Mouse (Mus musculus) forebrain, embryonic 14.5 days (tissue): Measurements from ENCODE around the gene Carf. TPM values are rescaled to one million over a fixed set of nuclear protein-coding genes. Genes with fewer than 3 reads are reported as not detected.
"Not testable (repeated sequence)": the region's sequence is repeated elsewhere in the genome, so short reads cannot be mapped to it uniquely, and the experiment has no call there.

Experiments
- ATAC-seq: fragments of 200-750 bp; cut with Nextera tagmentation; 2 replicates; pipeline ENCODE4 v1.8.0; 2017; ENCODE audit warnings: mild to moderate bottlenecking, moderate library complexity
- DNase-seq: peaks from one replicate; pipeline ENCODE4 v3.0.0-alpha.2; 2015; ENCODE audit warnings: low spot score
- H3K27ac ChIP-seq: fragments of 300-500 bp; sonication (generic); 2 replicates; pipeline ENCODE4 v1.5.1; 2014; ENCODE audit warnings: low read depth, mild to moderate bottlenecking, control low read depth, low read length, moderate library complexity
- H3K27me3 ChIP-seq: fragments of 300-500 bp; sonication (generic); replicated peaks from 2 replicates; pipeline ENCODE4 v1.6.1; 2014; ENCODE audit warnings: low read length, control low read depth, mixed read lengths; ENCODE audit not compliant: control insufficient read depth, insufficient read depth
- H3K36me3 ChIP-seq: fragments of 300-500 bp; sonication (generic); 2 replicates; pipeline ENCODE4 v1.6.1; 2014; ENCODE audit warnings: low read length, control low read depth; ENCODE audit not compliant: control insufficient read depth, insufficient read depth
- H3K4me1 ChIP-seq: fragments of 300-500 bp; sonication (generic); 2 replicates; pipeline ENCODE4 v1.6.1; 2014; ENCODE audit warnings: antibody characterized with exemption, low read length, control low read depth; ENCODE audit not compliant: control insufficient read depth, insufficient read depth
- H3K4me2 ChIP-seq: fragments of 300-500 bp; sonication (generic); 2 replicates; pipeline ENCODE4 v1.6.1; 2014; ENCODE audit warnings: mild to moderate bottlenecking, control low read depth, low read length
- H3K4me3 ChIP-seq: fragments of 300-500 bp; sonication (generic); 2 replicates; pipeline ENCODE4 v1.5.1; 2014; ENCODE audit warnings: low read depth, low read length, control low read depth
- H3K9ac ChIP-seq: fragments of 300-500 bp; sonication (generic); 2 replicates; pipeline ENCODE4 v1.6.1; 2014; ENCODE audit warnings: mild to moderate bottlenecking, low read length, control low read depth, moderate library complexity
- H3K9me3 ChIP-seq: fragments of 300-500 bp; sonication (generic); replicated peaks from 2 replicates; pipeline ENCODE4 v1.6.1; 2016; ENCODE audit warnings: low read length, control low read depth, mixed read lengths; ENCODE audit not compliant: control insufficient read depth
- WGBS: fragments of 180-500 bp; shearing (Covaris S2); extraction: QIAGEN DNeasy Blood & Tissue Kit; methylation state at CpG from one replicate; pipeline ENCODE4 v1.1.7; 2014; 5-methylcytosine and 5-hydroxymethylcytosine counted together
- polyA plus RNA-seq: library from polyadenylated mRNA; unstranded; fragments of >200 nt; fragmentation: Nextera tagmentation; extraction: Ambion mirVana; gene quantifications from 2 replicates; pipeline ENCODE4 v1.2.1, GENCODE M21; 2014

Gene Carf
- 6.1 and 7.7 TPM in 2 replicates for polyA plus RNA-seq

DNA sequence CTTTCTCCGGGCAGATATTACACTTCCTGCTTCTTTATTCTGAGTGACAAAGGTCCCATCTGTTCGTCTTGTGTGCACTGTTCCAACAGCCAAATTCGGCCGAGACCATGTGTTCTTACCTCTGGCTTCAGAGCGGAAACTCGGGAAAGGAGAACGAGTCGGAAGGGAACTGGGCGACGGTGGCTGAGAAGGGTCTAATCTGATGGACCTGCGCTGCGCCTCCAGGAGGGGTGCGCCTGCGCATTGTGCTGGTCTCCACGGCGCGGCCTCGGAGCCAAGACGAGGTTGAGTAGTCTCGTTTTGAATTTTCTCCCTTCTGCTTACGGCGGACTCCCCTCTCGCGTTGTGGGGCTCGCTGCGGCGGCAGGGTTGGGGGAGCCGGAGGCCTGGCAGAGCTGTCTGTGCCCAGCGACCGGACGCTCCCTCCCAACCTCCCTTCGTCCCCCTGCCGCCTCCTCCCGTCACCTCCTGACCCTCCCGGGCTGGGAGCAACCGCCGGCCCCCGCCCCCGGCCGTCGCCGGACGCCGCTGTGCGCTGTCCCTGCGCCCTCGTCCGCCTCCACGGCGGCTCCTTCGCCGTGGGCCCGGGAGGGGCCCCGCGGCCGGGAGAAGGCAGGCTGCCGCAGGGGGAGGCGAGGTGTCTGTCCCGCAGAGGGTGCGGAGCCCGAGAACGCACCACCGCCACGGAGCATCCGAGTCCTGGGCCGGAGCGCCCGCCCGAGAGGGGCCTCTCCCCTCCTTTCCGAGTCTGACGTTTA, at the start of gene Carf, which contains the start of gene Wdr12:
TSS of gene Carf (plus strand) at position 224 of the 758 bp plus-strand sequence.
TSS of gene Wdr12 (minus strand) at position 622 of the 758 bp plus-strand sequence.
- Histone ChIP-seq H3K4me3 (peak within 1 kb of the TSS; percentile 71), H3K27ac (peak within 1 kb of the TSS; percentile 95), H3K9me3 (no peaks in the 10 kb centered on the region), H3K27me3 (no peaks in the 10 kb centered on the region), H3K4me1 (peaks cover 8% of the 10 kb centered on the region), H3K9ac (peak within 1 kb of the TSS; percentile 94), H3K4me2 (peak within 1 kb of the TSS; percentile 79), H3K36me3 (peaks cover 9% of the 10 kb centered on the region)
- under 1% methylated on average over 62 of the region's 71 CpGs for WGBS
- ATAC-seq (peak; percentile 98), DNase-seq (peak; percentile 98)

DNA sequence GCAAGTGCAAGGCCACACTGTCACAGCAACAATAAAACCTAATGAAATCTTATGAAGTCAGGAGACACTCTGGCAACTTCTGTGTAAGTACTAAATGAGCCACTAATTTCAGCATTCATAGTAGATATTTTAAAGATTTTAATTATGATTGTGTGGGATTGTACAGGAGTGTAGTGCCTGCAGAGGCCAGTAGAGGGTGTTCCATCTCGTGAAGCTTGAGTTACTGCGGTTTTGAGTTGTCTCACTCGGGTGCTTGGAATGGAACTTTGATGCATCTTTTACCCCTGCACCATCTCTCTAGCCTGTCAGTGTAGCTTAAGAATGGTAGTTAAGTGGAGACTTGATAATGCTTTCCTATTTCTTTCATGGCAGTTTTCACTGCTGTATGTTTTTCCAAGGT, 43.4 kb upstream of the Carf start:
- H3K4me3 ChIP-seq, result no peak overlapping the region
- DNase-seq (no peak), ATAC-seq (no peak)
- H3K4me1 ChIP-seq, result no peaks in the 10 kb centered on the region
- no peaks in the 10 kb centered on the region for H3K9me3 ChIP-seq
- no peaks in the 10 kb centered on the region for H3K36me3 ChIP-seq
- no peak overlapping the region for H3K4me2 ChIP-seq
- no peaks in the 10 kb centered on the region for H3K27me3 ChIP-seq
- WGBS, result 45% methylated on average over 3 of the region's 3 CpGs
- no peak overlapping the region for H3K9ac ChIP-seq
- no peak overlapping the region for H3K27ac ChIP-seq

DNA sequence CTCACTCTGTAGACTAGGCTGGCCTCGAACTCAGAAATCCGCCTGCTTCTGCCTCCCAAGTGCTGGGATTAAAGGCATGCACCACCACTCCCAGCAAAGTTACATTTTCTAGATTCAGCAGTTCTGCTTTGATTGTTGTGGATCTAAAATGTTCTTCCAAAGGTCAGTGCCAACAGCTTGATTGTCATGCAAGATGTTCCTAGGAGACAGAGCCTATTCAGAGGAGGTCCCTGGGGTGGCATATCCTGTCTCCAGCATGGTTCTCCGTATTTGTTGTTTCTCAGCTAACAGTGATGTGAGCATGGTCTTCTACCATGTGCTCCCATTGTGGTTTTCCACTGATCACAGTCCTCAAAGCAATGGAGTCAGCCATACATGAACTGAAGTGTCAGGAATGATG, 41.7 kb upstream of the Carf start:
- Histone ChIP-seq H3K36me3 (no peaks in the 10 kb centered on the region), H3K27me3 (no peaks in the 10 kb centered on the region), H3K9ac (no peak overlapping the region), H3K4me2 (no peak overlapping the region), H3K4me3 (no peak overlapping the region), H3K27ac (no peak overlapping the region), H3K4me1 (no peaks in the 10 kb centered on the region), H3K9me3 (no peaks in the 10 kb centered on the region)
- ATAC-seq (no peak), DNase-seq (no peak)
- whole genome bisulfite sequencing, result 90% methylated on average over 3 of the region's 3 CpGs

DNA sequence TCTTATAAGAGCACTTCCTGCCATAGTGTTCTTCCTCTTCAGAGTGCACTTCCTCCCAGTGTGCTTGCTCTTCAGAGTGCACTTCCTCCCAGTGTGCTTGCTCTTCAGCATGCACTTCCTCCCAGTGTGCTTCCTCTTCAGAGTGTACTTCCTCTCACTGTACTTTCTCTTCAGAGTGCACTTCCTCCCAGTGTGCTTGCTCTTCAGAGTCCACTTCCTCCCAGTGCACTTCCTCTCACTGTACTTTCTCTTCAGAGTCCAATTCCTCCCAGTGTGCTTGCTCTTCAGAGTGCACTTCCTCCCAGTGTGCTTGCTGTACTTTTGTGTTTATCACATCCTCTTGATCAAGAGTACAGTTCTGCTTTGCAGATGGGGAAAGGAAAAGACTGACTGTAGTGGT, 27.3 kb upstream of the Carf start:
- not testable (repeated sequence) for H3K9me3 ChIP-seq, H3K27me3 ChIP-seq, H3K4me2 ChIP-seq, H3K4me3 ChIP-seq, H3K27ac ChIP-seq, H3K36me3 ChIP-seq, H3K9ac ChIP-seq, H3K4me1 ChIP-seq, DNase-seq, ATAC-seq

DNA sequence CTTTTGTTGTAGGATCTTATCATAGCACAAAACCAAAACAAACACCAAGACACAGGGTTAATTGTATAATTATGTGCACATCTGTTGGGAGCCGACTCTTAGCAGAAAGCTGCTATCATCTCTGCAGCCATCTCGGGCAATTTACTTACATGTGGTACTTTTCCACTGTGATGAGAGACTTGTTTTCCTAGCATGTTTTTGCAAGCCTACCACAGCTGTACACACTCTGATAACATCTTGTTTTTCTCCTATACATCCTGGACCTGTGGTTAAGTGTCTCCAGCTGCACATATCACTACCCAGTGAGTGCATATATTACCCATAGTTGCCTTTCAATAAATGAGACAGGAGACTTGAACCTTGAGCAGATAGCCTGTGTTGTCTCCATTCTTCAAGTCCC, 23.1 kb upstream of the Carf start:
- WGBS, result 77% methylated on average over 2 of the region's 2 CpGs

DNA sequence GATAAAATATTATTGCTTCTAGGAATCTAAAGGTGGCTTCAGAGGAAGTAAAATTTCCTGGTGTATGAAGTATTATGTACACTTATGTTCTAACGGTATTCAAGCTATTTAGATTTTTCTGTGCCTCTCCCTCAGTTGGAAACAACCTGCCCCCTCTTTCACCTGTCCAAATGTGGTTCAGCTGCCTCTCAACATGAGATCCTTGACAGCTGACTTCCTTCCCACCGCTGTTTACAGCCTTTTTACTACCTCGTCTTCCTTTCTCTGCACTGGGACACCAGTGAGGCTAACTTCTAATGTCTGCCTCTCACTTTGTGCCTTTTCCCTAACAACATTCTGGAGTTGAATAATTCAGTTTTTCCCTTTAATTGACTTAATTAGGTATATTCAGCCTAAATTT, 22.5 kb upstream of the Carf start:
- ATAC-seq (no peak), DNase-seq (no peak)
- H3K27me3 ChIP-seq, result no peaks in the 10 kb centered on the region
- no peak overlapping the region for H3K27ac ChIP-seq
- WGBS, result 85% methylated on average over 3 of the region's 3 CpGs
- H3K4me1 ChIP-seq, result no peaks in the 10 kb centered on the region
- no peak overlapping the region for H3K4me3 ChIP-seq
- H3K9me3 ChIP-seq, result no peaks in the 10 kb centered on the region
- H3K4me2 ChIP-seq, result no peak overlapping the region
- H3K36me3 ChIP-seq, result peaks cover 35% of the 10 kb centered on the region
- H3K9ac ChIP-seq, result no peak overlapping the region

More for the DNA sequence above, 23.1 kb upstream of the Carf start:
- DNase-seq (no peak), ATAC-seq (no peak)
- no peaks in the 10 kb centered on the region for H3K27me3 ChIP-seq
- no peaks in the 10 kb centered on the region for H3K4me1 ChIP-seq
- H3K9ac ChIP-seq, result no peak overlapping the region
- no peak overlapping the region for H3K4me3 ChIP-seq
- H3K27ac ChIP-seq, result no peak overlapping the region
- H3K36me3 ChIP-seq, result peaks cover 30% of the 10 kb centered on the region
- H3K9me3 ChIP-seq, result no peaks in the 10 kb centered on the region
- no peak overlapping the region for H3K4me2 ChIP-seq

GRCm38 (mm10) chr1:60076411-60076810, 21.6 kb upstream of the Carf start:
- H3K27me3 ChIP-seq, result no peaks in the 10 kb centered on the region
- H3K4me2 ChIP-seq, result no peak overlapping the region
- H3K4me1 ChIP-seq, result no peaks in the 10 kb centered on the region
- H3K9me3 ChIP-seq, result no peaks in the 10 kb centered on the region
- peaks cover 38% of the 10 kb centered on the region for H3K36me3 ChIP-seq
- H3K9ac ChIP-seq, result no peak overlapping the region
- no peak overlapping the region for H3K4me3 ChIP-seq
- DNase-seq (no peak), ATAC-seq (no peak)
- WGBS, result 90% methylated on average over 6 of the region's 6 CpGs
- H3K27ac ChIP-seq, result no peak overlapping the region

- ATAC-seq, result no peak
- 10% methylated on average over 13 of the region's 13 CpGs for WGBS
- Histone ChIP-seq H3K4me2 (peak overlapping the region; percentile 79), H3K27me3 (no peaks in the 10 kb centered on the region), H3K9ac (peak overlapping the region; percentile 94), H3K4me1 (peaks cover 8% of the 10 kb centered on the region), H3K27ac (no peak overlapping the region), H3K36me3 (peaks cover 21% of the 10 kb centered on the region), H3K9me3 (no peaks in the 10 kb centered on the region), H3K4me3 (peak overlapping the region; percentile 71)
- peak; percentile 10 for DNase-seq
These were observed 1.3 kb upstream of the Carf start for GRCm38 (mm10) chr1:60096572-60097276.
